Mouse (Mus musculus) kidney, adult 2 months (tissue): Measurements from ENCODE around the gene Invs.

Source experiments
- CTCF ChIP-seq: fragments of 200-500 bp; conservative IDR thresholded peaks from 2 replicates; pipeline ENCODE4 v1.5.1; 2011; ENCODE audit warnings: low read depth, mild to moderate bottlenecking, control low read depth, low read length, moderate library complexity, mixed read lengths; ENCODE audit not compliant: insufficient read depth, insufficient read length
- POLR2A ChIP-seq: fragments of 200-500 bp; IDR thresholded peaks from one replicate; pipeline ENCODE4 v1.6.1; 2011; ENCODE audit warnings: low read depth, low read length, control low read depth

GRCm38 (mm10) chr4:48461060-48461459, 181.5 kb downstream of the Invs start:
- TF ChIP-seq CTCF: no peak
- TF ChIP-seq POLR2A: no peak
